Mouse (Mus musculus): ENCODE data around the gene Spata18. TPM values are rescaled to one million over a fixed set of nuclear protein-coding genes. Genes with fewer than 3 reads are reported as not detected.

Spata18 gene
- polyA plus RNA-seq, 2 experiments = not detected

DNA sequence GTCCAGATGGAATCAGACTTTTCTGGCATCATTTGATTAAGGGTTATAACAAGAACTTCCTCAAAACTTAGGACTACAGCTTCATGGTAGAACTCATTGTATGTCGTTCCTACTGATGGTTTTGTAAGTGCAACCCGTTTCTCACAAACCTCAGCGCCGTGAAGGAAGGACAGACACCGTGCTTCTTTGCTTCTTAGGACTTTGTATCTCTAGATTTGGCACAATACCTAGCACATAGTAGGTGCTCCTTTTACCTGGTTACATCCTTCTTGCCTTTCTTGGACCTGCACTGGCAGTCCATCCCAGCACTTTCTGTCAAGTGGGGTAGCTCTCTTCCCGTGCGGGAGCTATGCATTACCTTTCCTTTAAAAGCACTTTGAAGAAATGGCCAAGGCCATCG lies 53.6 kb downstream of the Spata18 start:
- ATAC-seq (ENCODE audit: insufficient read depth) = no peak
- DNase-seq (ENCODE audit: low read depth in 3 of 3, low spot score in 3 of 3) = no peak
- H3K4me2 ChIP-seq (ENCODE audit: low read depth) = no peak overlapping the region
- H3K4me1 ChIP-seq (replicated peaks; ENCODE audit: control insufficient read depth in 2 of 2, insufficient read depth in 2 of 2, low read length in 1 of 2) = no peaks in the 10 kb centered on the region
- H3K9ac ChIP-seq (replicated peaks) = no peak overlapping the region
- H3K36me3 ChIP-seq (replicated peaks; ENCODE audit: control insufficient read depth, insufficient read depth, low read depth) = no peaks in the 10 kb centered on the region
- no peaks in the 10 kb centered on the region for H3K9me3 ChIP-seq (ENCODE audit: control insufficient read depth, low read length)
- no peak overlapping the region for H3K4me3 ChIP-seq (ENCODE audit: insufficient read depth in 1 of 2, low read depth in 2 of 2, low read length in 2 of 2)
- H3K27me3 ChIP-seq (ENCODE audit: control insufficient read depth, insufficient read depth, low read length) = no peaks in the 10 kb centered on the region
- WGBS (ENCODE audit: insufficient replicate concordance) = 69% methylated on average over 8 of the region's 8 CpGs
- no peak for TF ChIP-seq EP300 (IDR thresholded peaks at IDR 0.05; ENCODE audit: low read depth)
- no peak for TF ChIP-seq CTCF (IDR thresholded peaks at IDR 0.05; ENCODE audit: low read depth)
- no peak overlapping the region for H3K27ac ChIP-seq

DNA sequence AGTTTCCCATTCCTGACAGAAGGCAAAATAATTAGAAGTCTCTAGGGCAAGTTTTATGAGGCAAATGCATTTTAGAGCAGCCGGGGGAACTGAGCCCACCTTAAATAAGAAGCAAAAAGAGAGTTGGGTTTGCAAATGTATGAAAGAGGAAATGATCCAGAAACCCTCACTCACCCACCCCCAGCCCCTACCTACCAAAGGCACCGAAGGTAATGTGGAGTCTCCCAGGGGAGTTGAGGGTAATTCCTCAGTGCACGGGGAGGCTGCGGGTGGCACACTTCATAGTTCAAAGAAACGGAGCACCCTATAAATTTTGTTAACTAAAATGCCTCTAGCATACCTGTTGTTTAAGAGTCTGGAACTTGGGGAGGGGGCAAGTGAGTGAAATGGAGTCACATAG lies 54.1 kb downstream of the Spata18 start:
- Histone ChIP-seq H3K9ac (replicated peaks) (no peak overlapping the region), H3K27me3 (ENCODE audit: control insufficient read depth, insufficient read depth, low read length) (no peaks in the 10 kb centered on the region), H3K4me2 (ENCODE audit: low read depth) (no peak overlapping the region), H3K36me3 (replicated peaks; ENCODE audit: control insufficient read depth, insufficient read depth, low read depth) (no peaks in the 10 kb centered on the region), H3K27ac (no peak overlapping the region), H3K4me1 (replicated peaks; ENCODE audit: control insufficient read depth in 2 of 2, insufficient read depth in 2 of 2, low read length in 1 of 2) (no peaks in the 10 kb centered on the region), H3K4me3 (ENCODE audit: insufficient read depth in 1 of 2, low read depth in 2 of 2, low read length in 2 of 2) (no peak overlapping the region), H3K9me3 (ENCODE audit: control insufficient read depth, low read length) (no peaks in the 10 kb centered on the region)
- no peak for DNase-seq (ENCODE audit: low read depth in 3 of 3, low spot score in 3 of 3)
- no peak for ATAC-seq (ENCODE audit: insufficient read depth)
- TF ChIP-seq CTCF (IDR thresholded peaks at IDR 0.05; ENCODE audit: low read depth) = no peak
- TF ChIP-seq EP300 (IDR thresholded peaks at IDR 0.05; ENCODE audit: low read depth) = no peak
- 80% methylated on average over 5 of the region's 5 CpGs for WGBS (ENCODE audit: insufficient replicate concordance)

DNA sequence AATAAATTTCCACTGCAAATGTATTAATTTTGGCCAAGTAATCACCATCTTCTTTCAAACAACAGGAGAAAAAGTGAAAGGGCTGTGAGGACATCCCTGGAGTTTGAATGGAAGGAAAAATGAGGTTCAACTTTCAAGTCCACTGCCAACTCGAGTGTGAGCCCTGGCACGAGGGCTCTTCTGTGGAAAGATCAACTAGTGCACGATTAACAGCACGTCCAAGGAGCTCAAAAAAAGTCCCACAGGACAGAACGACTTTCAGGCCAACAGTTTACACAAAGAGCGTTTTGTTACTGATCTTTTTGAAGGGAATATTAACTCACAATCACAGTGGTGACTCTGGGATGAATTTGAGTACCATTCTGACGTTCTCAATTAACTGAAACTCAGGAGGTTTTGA lies 61.7 kb downstream of the Spata18 start:
- Histone ChIP-seq H3K27ac (no peak overlapping the region), H3K36me3 (replicated peaks; ENCODE audit: control insufficient read depth, insufficient read depth, low read depth) (no peaks in the 10 kb centered on the region), H3K27me3 (ENCODE audit: control insufficient read depth, insufficient read depth, low read length) (no peaks in the 10 kb centered on the region), H3K4me3 (ENCODE audit: insufficient read depth in 1 of 2, low read depth in 2 of 2, low read length in 2 of 2) (no peak overlapping the region), H3K9me3 (ENCODE audit: control insufficient read depth, low read length) (no peaks in the 10 kb centered on the region), H3K4me2 (ENCODE audit: low read depth) (no peak overlapping the region), H3K9ac (replicated peaks) (no peak overlapping the region), H3K4me1 (replicated peaks; ENCODE audit: control insufficient read depth in 2 of 2, insufficient read depth in 2 of 2, low read length in 1 of 2) (no peaks in the 10 kb centered on the region)
- no peak for TF ChIP-seq CTCF (IDR thresholded peaks at IDR 0.05; ENCODE audit: low read depth)
- TF ChIP-seq EP300 (IDR thresholded peaks at IDR 0.05; ENCODE audit: low read depth) = no peak
- ATAC-seq (ENCODE audit: insufficient read depth) = no peak
- no peak for DNase-seq (ENCODE audit: low read depth in 3 of 3, low spot score in 3 of 3)
- 42% methylated on average over 7 of the region's 7 CpGs for WGBS (ENCODE audit: insufficient replicate concordance)

DNA sequence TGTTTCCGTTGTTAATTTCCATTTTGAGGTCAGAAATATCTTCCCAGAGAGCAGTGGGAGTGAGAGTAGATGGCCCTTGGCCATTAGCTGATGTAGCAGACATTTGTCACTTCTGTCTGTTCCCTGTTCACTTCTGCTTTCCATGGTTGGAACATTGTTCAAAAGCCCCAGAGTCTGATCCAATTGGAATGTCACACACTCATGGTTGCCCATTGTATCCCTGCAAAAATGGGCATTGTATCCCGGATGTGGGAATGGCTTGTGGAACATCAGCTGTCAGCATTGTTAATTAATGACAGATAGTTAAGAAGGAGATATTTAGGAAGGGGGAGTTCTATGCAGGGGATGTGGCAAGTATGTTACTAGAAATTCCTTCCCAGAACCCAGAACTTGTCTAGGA lies 65.8 kb downstream of the Spata18 start:
- WGBS (ENCODE audit: insufficient replicate concordance) = 52% methylated on average over 2 of the region's 2 CpGs
- Histone ChIP-seq H3K4me3 (ENCODE audit: insufficient read depth in 1 of 2, low read depth in 2 of 2, low read length in 2 of 2) (no peak overlapping the region), H3K4me1 (replicated peaks; ENCODE audit: control insufficient read depth in 2 of 2, insufficient read depth in 2 of 2, low read length in 1 of 2) (no peaks in the 10 kb centered on the region), H3K27me3 (ENCODE audit: control insufficient read depth, insufficient read depth, low read length) (no peaks in the 10 kb centered on the region), H3K36me3 (replicated peaks; ENCODE audit: control insufficient read depth, insufficient read depth, low read depth) (no peaks in the 10 kb centered on the region), H3K9me3 (ENCODE audit: control insufficient read depth, low read length) (no peaks in the 10 kb centered on the region), H3K27ac (no peak overlapping the region), H3K4me2 (ENCODE audit: low read depth) (no peak overlapping the region), H3K9ac (replicated peaks) (no peak overlapping the region)
- TF ChIP-seq CTCF (IDR thresholded peaks at IDR 0.05; ENCODE audit: low read depth) = no peak
- no peak for TF ChIP-seq EP300 (IDR thresholded peaks at IDR 0.05; ENCODE audit: low read depth)
- ATAC-seq (ENCODE audit: insufficient read depth) (no peak), DNase-seq (ENCODE audit: low read depth in 3 of 3, low spot score in 3 of 3) (no peak)

DNA sequence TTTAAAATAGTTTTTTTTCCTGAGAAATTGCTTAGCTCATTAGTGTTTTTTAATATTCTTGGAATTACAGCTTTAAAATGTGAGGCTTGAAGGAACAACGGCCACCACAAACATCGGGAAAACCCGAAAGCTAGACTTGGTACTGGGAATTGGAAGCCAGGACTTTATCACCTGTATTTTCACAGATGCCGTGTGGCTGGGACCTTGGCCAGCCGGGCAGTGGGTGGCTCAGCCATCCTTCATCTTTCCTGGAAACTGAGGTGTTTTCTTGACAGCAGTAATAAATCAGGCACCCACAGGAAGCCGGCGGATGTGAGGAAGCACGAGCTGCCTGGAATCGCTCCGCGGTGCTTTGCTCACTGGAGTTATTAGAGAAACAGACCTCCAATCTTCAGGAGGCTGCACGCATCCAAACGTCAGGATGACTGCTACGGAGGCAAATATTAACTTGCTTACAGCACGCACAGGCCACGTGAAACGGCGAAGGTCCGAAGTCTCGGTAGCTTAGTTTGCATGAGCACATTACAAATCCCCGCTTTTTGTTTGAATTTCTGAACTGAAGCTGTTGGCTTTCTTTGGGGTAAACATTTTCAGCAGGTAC lies 70.6 kb downstream of the Spata18 start:
- Histone ChIP-seq H3K4me3 (ENCODE audit: insufficient read depth in 1 of 2, low read depth in 2 of 2, low read length in 2 of 2) (no peak overlapping the region), H3K9me3 (ENCODE audit: control insufficient read depth, low read length) (no peaks in the 10 kb centered on the region), H3K4me2 (ENCODE audit: low read depth) (no peak overlapping the region), H3K4me1 (replicated peaks; ENCODE audit: control insufficient read depth in 2 of 2, insufficient read depth in 2 of 2, low read length in 1 of 2) (no peaks in the 10 kb centered on the region), H3K27me3 (ENCODE audit: control insufficient read depth, insufficient read depth, low read length) (no peaks in the 10 kb centered on the region), H3K9ac (replicated peaks) (no peak overlapping the region), H3K36me3 (replicated peaks; ENCODE audit: control insufficient read depth, insufficient read depth, low read depth) (no peaks in the 10 kb centered on the region), H3K27ac (no peak overlapping the region)
- no peak for TF ChIP-seq EP300 (IDR thresholded peaks at IDR 0.05; ENCODE audit: low read depth)
- no peak for TF ChIP-seq CTCF (IDR thresholded peaks at IDR 0.05; ENCODE audit: low read depth)
- no peak for ATAC-seq (ENCODE audit: insufficient read depth)
- DNase-seq (ENCODE audit: low read depth in 3 of 3, low spot score in 3 of 3) = no peak
- 54% methylated on average over 21 of the region's 21 CpGs for WGBS (ENCODE audit: insufficient replicate concordance)
